Mouse (Mus musculus): Measurements from ENCODE around the gene Ccdc65. TPM values are rescaled to one million over a fixed set of nuclear protein-coding genes. Genes with fewer than 3 reads are reported as not detected.

Ccdc65 gene
- under 1 TPM in 1 of 2 experiments, not detected in 1; 0.09 TPM for polyA plus RNA-seq (2017; shearing (Covaris generic))

GRCm38 (mm10) chr15:98707766-98708372 lies at the start of gene Ccdc65:
Gene Ccdc65 (plus strand): TSS chr15:98708207.

DNA sequence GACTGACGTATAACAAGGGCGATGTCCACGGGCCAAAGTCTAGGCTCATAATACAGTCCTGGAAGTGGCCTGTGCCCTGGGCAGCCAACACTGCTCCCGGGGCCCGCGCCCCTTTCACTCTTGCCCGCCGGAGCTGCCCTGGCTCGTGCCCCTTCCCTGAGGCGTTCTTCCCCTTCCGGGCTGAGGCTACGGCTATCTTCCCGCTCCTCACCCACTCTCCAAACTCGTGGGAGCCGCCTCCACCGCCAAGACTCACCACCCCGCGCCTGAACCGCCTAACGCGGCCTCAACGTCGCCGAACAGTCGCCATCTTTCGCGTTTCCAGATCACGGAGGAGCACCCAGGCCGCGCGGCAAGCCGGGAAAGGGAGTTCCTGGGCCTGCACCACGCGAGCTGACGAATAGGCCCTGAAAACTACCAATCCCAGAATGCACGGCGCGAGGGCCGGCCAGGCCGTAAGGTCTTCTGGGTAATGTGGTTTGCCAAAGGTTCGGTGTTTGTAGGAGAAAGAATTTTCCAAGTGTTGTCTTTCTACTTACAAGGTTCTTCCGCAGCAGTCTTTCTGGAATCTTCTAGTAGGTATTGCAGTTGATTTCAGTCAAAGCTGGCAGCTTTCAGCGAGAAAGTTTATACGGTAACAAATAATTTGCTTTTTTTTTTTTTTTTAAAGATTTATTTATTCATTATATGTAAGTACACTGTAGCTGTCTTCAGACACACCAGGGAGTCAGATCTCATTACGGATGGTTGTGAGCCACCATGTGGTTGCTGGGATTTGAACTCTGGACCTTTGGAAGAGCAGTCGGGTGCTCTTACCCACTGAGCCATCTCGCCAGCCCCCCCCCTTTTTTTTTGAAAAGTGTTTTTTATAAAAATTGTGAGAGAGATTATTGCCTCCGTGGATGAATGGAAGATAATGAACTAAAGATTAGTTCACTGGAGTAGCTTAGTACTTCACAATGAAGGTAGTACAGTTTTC lies 45.2 kb upstream of the Ccdc65 start, which contains the start of gene Ddx23:
Ddx23 (minus strand) TSS at position 328 of the 979 bp plus-strand sequence.

GRCm38 (mm10) chr15:98676940-98677728 lies 30.9 kb upstream of the Ccdc65 start, which contains the start of gene Rnd1:
Gene Rnd1 (minus strand): TSS chr15:98677461.

DNA sequence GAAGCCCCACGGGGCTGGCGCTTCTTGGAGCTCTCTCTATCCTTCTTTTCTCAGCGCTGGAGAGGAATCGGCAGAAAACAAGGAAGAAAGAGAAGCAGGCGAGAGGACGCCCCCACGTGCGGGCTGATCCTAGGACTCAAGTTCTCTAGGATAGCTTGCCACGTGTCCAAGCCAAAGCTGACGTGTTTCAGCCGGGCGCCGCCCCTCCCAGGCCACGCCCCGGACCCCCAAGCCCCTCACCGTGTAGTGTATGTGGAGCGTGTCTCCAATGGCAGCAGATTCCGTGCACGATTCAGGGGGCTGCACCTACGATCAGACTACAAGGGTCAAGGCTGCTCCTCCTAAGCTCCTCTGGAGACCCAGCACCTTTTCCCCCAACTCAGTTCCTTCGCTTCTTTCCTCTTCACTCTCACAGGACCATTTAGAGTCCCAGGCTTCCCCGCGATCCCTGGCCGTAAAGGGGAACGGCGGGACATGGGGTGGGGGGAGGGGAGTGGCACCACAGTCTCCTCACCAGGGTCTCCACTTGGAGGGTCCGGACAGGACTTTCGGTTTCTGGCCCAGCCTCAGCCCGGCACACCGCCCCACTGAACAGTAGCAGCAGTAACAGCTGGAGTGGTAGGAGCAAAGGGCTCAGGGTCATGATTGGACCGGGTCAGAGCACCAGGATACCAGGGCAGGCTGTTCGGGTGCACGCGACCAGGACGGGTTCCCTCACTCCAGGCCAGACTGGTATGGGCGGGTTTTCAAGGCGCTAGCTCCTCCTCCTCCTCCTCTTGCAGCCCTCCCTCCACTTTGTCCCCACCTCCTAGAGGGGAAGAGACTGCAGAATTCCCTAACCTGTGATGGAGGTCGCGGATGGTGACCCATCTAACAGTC lies 19.7 kb downstream of the Ccdc65 start, which contains the start of gene Fkbp11:
Fkbp11 (minus strand) TSS at position 756 of the 879 bp plus-strand sequence.

GRCm38 (mm10) chr15:98762670-98763529 lies 54.9 kb downstream of the Ccdc65 start, which contains the start of gene Arf3:
Gene Arf3 (minus strand): TSS chr15:98763214.

Other genes with a start within 250 kb of the Ccdc65 start
- not detected for gene OR5BS1P, start 238.3 kb upstream of the Ccdc65 start, polyA plus RNA-seq (2017; shearing (Covaris generic))
- under 1 TPM in 1 of 2 experiments, not detected in 1; 0.50 TPM for gene Lalba, start 225.5 kb upstream of the Ccdc65 start, polyA plus RNA-seq (2017; shearing (Covaris generic))
- under 1 TPM; 0.02 to 0.11 TPM for gene Olfr279, start 215.8 kb upstream of the Ccdc65 start, polyA plus RNA-seq (2017; shearing (Covaris generic))
- gene Kansl2, start 173.9 kb upstream of the Ccdc65 start, polyA plus RNA-seq (2017; shearing (Covaris generic)), result 10 to 100 TPM; 70.4 to 98.0 TPM
- gene Ccnt1, start 137.3 kb upstream of the Ccdc65 start, polyA plus RNA-seq (2017; shearing (Covaris generic)), result 10 to 100 TPM; 54.4 to 55.0 TPM
- not detected for gene 4930415O20Rik, start 137.2 kb upstream of the Ccdc65 start, polyA plus RNA-seq (2017; shearing (Covaris generic))
- 1 to 10 TPM; 2.2 to 7.4 TPM for gene Adcy6, start 98.1 kb upstream of the Ccdc65 start, polyA plus RNA-seq (2017; shearing (Covaris generic))
- 1 to 10 TPM in 1 of 2 experiments, under 1 TPM in 1; 0.43 to 5.3 TPM for gene Cacnb3, start 77.4 kb upstream of the Ccdc65 start, polyA plus RNA-seq (2017; shearing (Covaris generic))
- 10 to 100 TPM; 18.5 to 20.7 TPM for gene Ddx23, start 45.3 kb upstream of the Ccdc65 start, polyA plus RNA-seq (2017; shearing (Covaris generic))
- gene Rnd1, start 30.7 kb upstream of the Ccdc65 start, polyA plus RNA-seq (2017; shearing (Covaris generic)), result 1 to 10 TPM in 1 of 2 experiments, under 1 TPM in 1; 0.31 to 1.2 TPM
- 1 to 10 TPM in 1 of 2 experiments, under 1 TPM in 1; 0.86 to 2.3 TPM for gene Fkbp11, start 20.0 kb downstream of the Ccdc65 start, polyA plus RNA-seq (2017; shearing (Covaris generic))
- gene Arf3, start 55.0 kb downstream of the Ccdc65 start, polyA plus RNA-seq (2017; shearing (Covaris generic)), result 100 to 1,000 TPM; 104 to 127 TPM
- under 1 TPM; 0.26 to 0.27 TPM for gene Wnt10b, start 69.9 kb downstream of the Ccdc65 start, polyA plus RNA-seq (2017; shearing (Covaris generic))
- under 1 TPM in 1 of 2 experiments, not detected in 1; 0.10 TPM for gene Wnt1, start 81.7 kb downstream of the Ccdc65 start, polyA plus RNA-seq (2017; shearing (Covaris generic))
- not detected for gene Ddn, start 101.3 kb downstream of the Ccdc65 start, polyA plus RNA-seq (2017; shearing (Covaris generic))
- 100 to 1,000 TPM; 113 to 114 TPM for gene Prkag1, start 123.3 kb downstream of the Ccdc65 start, polyA plus RNA-seq (2017; shearing (Covaris generic))
- gene Kmt2d, start 163.0 kb downstream of the Ccdc65 start, polyA plus RNA-seq (2017; shearing (Covaris generic)), result 10 to 100 TPM; 22.6 to 25.2 TPM
- gene Rhebl1, start 186.3 kb downstream of the Ccdc65 start, polyA plus RNA-seq (2017; shearing (Covaris generic)), result 10 to 100 TPM; 10.6 to 13.1 TPM
- under 1 TPM; 0.05 to 0.32 TPM for gene Dhh, start 190.3 kb downstream of the Ccdc65 start, polyA plus RNA-seq (2017; shearing (Covaris generic))
- gene Lmbr1l, start 210.0 kb downstream of the Ccdc65 start, polyA plus RNA-seq (2017; shearing (Covaris generic)), result 10 to 100 TPM; 60.9 to 68.1 TPM
- gene Tuba1b, start 226.4 kb downstream of the Ccdc65 start, polyA plus RNA-seq (2017; shearing (Covaris generic)), result 100 to 1,000 TPM; 391 to 489 TPM
- not detected for gene Gm49450, start 245.3 kb downstream of the Ccdc65 start, polyA plus RNA-seq (2017; shearing (Covaris generic))
- 100 to 1,000 TPM; 132 to 197 TPM for gene Tuba1a, start 245.5 kb downstream of the Ccdc65 start, polyA plus RNA-seq (2017; shearing (Covaris generic))